Mouse (Mus musculus): ENCODE data around the gene Tnik. TPM values are rescaled to one million over a fixed set of nuclear protein-coding genes. Genes with fewer than 3 reads are reported as not detected.

Tnik gene
- total RNA-seq, 2 experiments from 2014 or later = 232 to 233 TPM

DNA sequence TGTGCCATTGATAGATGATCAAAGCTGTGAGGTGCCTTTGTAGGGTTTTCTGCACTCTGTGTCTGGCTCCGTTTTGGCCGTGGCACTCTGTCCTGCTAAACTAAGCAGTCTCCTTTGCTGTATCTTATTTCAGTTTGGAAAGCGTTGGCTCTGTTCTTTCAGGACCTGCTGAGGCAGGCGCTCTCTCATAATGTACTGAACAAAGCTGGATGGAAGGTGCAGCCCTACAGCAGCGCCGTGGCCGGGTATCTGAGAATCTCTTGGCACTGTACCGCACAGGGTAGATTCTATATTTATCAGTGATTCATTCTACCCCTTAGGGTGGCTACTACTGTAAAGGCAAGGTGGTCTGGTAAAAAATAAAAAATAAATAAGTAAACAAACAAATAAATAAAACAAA lies 193.8 kb downstream of the Tnik start:
- DNase-seq = no peak
- intact Hi-C loops (cut with DNase I) = loop anchor here (10.0 kb wide), 1 partner anchor 192 kb away; the partner anchor contains the start of gene Tnik

DNA sequence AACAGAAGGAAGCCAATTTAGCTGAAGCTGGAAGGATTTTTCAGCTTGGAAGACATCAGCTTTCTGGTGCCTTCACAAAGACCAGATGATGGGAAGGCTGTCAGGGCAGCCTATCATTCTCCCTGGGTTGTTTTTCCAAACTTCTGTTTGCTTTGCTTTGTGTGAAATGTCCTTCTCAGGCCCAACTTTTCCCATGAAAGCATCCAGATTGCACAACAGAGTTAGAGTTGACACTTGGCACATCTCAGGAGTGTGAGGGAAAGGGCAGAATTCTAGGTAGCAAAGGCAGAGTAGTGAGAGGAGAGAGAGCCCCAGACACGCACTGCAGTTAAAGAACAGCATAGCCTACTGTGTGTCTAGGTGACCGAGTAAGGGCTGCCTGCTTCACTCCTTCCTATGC lies 194.5 kb downstream of the Tnik start:
- intact Hi-C loops (cut with DNase I) = loop anchor here (10.0 kb wide), 1 partner anchor 193 kb away; the partner anchor contains the start of gene Tnik
- DNase-seq = no peak

DNA sequence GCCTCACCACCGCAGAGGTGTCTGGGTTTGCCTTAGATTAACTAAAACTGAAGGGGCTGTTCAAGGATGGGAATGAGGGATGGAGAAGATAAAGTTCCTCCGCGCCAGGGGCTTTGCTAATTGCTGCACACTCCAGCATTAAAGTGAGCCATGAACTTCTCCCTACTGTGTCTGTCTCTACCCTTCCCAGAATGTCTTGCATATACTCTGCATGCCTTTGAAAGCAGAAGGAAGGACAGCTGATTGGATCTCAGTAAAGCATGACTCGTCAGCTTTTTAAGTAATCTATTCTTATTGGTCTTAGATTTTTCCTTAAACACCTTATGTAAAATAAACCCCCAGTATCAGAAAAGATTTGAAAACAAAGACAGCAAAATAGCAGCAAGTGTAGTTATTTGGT lies 203.7 kb downstream of the Tnik start:
- DNase-seq = no peak
- intact Hi-C loops (cut with DNase I) = no loop called here

DNA sequence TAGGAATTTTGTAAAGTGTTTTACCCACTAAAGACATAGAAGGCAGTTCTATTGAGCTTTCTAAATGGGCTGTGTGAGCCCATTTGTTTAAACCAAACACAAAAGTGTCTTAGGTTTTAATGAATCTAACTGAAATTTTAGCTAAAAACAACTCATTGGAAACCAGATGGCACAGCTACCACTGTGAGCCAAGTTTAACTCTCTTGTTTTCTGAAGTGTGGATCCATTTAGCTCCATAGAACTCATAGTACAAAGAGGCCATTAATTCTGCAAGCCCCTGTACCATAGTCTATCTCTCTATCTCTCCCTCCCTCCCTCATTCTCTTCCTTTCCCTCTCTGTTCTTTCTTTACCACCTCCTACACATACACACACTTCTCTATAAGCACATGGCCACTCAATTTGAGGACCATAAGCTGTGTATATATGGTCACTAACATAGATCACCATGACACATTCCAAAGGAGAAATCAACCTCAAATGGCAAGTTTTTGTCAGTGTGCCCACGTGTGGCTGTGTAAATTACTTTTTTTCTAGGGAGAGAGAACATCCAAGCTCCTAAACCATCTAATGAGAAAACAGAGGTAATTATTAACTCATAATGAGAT lies 204.2 kb downstream of the Tnik start:
- DNase-seq = no peak
- intact Hi-C loops (cut with DNase I) = no loop called here

DNA sequence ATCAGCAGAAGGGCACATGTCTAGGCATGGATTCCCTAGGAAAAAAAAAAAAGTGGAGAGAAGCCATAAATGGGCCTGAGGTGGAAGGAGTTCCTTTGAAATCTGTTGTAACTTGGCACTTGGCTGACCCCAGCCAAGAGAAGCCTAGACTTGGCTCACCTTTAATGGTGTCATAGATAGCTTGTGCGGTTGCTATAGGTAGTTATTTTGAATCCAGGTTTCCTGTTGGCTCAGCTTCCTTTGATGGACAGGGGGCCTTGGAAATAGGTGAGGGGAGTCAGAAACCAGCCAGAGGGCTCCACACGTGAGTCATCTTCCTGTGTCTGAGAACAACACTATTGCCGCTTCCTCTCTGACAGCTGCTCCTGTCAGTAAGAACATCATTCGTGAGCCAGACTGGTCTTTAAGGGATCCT lies 204.9 kb downstream of the Tnik start:
- intact Hi-C loops (cut with DNase I) = no loop called here
- no peak for DNase-seq

DNA sequence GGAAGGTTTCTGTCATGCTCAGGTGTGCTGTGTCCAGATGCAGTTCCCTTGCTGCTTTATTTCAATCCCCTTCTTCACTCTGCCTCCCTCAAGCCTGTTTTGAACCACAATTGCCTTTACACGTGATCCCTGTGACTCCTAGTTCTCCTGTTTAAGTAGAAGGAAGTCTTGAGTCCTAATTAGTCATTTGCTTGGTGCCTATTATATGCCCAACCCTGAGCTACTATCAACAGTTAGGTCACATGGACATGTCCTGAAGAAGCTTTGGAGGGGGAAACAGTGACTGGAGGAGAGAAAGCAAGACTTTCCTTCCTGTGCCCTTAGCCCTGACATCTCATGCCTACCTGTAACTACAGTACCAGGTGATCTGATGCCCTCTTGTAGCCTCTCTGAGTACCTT lies 210.4 kb downstream of the Tnik start:
- DNase-seq = no peak
- intact Hi-C loops (cut with DNase I) = no loop called here

DNA sequence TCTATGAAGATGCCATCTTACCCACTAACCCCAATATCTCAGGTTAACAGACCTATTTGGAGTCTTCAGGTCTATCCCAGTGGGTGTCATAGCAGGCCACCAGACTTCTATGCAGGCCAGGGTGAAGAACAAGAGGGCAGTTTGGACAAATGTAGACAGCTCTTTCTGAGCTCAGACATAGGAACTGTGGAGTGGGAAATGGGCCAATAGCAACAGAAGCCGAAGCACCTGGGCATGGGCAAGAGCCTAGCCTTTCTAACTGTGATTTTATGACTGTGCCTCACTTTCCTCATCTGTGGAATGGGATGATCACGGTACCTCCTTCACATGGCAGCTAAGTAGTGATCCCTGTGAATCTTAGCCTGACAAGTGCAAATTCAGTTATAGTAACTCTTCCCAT lies 214.4 kb downstream of the Tnik start:
- intact Hi-C loops (cut with DNase I) = no loop called here
- no peak for DNase-seq

DNA sequence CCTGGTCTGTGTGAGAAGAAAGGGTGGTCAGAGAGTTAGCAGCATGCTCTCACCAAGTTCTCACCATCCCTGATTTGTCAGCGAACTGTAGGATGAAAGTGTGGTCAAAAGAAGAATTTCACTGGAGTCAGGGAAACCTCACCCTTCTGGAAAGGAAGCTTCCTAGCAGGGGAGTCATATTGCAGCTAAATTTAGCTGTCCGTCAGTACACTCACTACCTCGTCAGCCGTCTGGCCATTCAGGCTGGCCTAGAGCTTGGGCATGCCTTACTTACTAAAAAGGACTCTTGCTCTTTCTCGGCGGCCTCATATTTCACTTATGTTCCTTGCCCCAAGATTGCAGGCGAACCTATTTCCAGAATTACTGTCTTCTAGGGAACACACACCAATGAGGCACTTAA lies 222.7 kb downstream of the Tnik start:
- no peak for DNase-seq
- intact Hi-C loops (cut with DNase I) = no loop called here

DNA sequence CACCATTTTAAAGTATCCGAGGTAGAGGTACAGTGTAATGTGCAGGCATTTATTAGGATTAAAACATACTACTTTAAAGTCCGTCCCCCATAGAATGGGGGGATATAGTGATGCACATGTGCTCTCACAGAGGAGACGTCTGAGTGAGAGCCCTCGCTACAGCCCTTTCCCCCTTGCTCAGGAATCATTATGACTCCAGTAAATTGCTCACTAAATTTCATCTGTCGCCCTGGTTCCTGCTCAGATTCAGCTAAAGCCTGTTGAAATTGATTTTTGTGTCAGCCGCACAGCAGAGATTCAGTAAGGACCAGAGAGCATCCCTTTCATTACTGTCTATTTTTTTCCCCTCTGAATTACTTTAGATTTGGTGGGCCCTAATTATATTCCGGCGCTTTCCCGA lies 224.4 kb downstream of the Tnik start:
- no peak for DNase-seq

DNA sequence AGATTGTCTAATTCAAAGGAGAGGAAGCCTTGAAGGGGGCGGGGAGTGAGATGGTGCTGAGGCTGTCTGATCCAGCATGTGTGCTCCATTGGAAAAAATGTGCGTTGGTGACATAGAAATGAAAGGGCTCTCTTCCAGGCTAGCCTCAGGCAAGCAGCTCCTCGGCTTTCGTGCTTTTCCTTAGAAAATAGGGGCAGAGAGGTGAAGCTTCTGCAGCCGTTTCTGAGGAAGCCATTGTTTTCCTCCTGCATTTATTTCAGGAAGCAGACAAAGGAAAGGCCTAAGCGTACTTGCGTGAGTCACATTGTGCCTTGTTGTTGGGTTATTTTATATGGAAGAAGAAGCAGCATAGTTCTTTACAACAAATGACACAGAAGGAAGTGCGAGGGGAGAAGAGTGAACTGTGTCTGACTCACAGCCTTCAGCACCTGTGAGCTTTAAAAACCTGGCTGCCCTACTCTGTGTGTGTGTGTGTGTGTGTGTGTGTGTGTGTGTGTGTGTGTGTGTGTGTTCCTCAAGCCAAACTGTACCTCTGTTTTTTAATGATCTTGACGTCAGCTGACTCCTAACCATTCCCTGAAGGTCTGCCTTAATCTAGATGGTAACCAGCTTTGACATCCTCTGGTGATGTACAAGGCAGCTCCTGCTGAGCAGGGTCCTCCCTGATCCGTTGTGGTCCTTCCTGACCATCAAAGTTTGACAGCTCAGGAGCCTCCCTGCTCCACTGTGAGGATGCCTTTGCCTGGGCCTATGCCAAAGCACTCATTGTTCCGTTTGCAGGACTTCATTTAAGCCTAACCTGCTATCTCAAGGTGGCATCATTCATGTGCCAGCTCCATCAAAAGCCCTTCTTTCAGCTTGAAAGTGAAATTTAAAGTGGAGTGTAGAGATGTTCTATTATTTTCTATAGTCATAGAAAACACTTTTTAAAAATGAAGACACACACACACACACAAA lies 228.3 kb downstream of the Tnik start:
- peak; percentile 21 for DNase-seq
- intact Hi-C loops (cut with DNase I) = no loop called here

More for the DNA sequence above, 224.4 kb downstream of the Tnik start:
- intact Hi-C loops (cut with DNase I) = no loop called here

DNA sequence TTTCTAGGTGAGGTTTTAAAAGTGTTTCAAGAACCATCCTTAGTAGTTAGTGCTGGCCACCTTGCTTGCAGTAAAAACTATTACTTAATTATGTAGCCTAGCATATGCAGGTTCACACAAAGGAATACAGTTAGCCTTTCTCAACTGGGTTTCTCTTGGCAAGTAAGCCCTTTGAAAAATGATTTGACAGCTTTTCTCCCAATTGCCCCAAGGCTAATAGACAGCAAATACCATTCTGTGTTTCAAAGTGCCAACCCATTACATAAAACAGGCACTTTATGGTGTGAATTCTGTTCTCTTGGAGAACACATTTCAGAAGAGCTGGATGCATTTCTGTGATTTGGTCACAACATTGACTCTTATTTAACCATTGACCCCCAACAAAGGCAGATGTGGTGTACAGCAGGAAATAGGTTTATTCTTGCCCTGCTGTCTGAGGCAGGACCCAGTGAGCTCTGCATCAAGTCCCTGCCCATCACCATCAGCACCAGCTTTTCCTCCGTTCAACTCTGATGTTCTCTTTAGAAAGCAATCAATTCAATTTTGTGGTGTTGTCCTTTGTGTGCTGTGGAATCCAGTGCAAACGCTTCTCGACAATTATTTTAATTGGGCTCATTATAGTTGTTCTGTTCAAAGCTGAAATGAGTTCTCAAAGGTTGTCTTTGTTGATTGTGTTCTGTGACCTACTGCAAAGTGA lies 233.9 kb downstream of the Tnik start:
- intact Hi-C loops (cut with DNase I) = no loop called here

DNA sequence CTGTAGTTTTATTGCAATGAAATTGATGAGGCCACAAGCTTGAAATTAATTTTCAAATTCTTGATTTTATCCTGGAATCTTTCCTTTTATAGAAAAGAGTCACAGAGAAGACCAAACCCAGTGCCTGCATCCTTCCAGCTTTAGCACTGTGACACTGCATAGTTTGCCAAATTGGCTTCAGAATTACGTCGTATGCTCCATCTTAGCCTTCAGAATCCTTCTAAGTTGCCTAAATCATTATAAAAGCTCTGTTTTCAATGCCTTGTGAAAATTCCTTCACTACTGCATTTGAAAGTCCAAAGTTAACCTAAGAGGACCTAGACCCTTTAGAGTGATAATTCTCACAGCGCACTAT lies 234.5 kb downstream of the Tnik start:
- no peak for DNase-seq
- intact Hi-C loops (cut with DNase I) = no loop called here

More for the DNA sequence above, 233.9 kb downstream of the Tnik start:
- DNase-seq = no peak

DNA sequence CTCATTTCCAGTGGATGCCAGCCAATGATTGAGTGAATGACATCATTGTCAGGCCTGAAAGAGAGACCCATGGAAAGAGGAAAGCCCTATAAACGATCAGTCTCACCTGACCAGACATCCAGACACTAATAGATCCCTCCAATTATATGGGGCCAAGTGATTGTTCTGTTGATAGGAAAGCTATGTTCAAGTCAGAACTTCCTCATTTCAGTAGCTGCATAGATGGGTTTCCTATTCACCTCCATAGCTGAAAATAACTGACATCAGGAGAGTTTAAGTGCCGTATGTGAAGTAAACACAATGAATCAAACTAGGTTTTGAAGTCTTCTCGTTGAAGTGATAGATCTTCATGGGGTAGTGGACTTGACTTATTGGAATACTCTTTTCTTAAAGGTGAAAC lies 239.7 kb downstream of the Tnik start:
- DNase-seq = no peak
- intact Hi-C loops (cut with DNase I) = no loop called here

DNA sequence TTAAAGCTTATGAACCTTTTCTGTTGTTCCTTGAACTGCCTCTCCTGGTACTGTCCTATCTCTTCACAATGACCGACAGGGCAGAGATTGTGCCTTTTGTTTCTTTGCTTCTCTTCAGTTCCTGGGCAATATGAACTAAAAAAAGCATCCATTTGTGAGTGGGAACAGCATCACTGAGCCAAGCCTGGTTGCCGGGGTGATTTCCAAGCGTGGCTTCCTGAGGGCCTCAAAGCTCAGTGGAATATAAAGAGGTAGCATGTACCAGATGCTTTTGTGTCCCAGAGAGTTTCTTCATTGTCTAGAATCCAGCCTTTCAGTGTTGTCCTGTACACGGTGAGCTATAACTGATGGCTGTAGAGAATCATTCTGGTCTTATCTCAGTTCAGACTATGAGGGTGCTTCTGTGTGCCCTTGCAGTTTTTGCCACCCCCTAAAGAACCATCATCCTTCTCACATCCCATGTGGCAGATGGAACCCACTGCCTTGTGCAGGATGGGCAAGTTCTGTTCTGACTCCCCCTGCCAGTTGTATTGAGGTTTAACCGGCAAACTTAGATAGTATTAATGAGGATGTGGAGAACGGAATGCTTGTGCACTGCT lies 246.4 kb downstream of the Tnik start:
- no peak for DNase-seq
- intact Hi-C loops (cut with DNase I) = no loop called here

DNA sequence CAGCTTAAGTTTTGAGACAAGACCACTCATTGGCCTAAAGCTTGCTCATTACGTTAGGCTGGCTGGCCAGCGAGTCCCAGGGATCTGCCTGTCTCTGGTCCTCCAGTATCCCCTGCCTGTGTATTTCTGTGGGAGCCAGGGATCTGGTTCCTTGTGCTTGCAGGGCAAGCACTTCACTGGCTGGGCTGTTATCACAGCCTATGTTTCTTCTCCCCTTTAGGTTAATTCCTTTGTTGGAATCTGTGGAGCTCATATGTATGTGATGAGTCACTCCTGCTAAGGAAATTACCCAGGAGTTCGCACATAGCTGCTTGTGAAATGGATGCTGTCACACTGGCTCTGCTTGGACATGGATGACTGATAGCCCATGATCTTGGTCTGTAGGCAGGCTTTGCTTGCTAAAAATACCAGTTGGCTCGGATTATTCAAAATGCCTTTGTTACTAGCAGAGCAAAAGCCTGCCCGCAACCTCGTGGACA lies 260.0 kb downstream of the Tnik start:
- no peak for DNase-seq
- intact Hi-C loops (cut with DNase I) = no loop called here

DNA sequence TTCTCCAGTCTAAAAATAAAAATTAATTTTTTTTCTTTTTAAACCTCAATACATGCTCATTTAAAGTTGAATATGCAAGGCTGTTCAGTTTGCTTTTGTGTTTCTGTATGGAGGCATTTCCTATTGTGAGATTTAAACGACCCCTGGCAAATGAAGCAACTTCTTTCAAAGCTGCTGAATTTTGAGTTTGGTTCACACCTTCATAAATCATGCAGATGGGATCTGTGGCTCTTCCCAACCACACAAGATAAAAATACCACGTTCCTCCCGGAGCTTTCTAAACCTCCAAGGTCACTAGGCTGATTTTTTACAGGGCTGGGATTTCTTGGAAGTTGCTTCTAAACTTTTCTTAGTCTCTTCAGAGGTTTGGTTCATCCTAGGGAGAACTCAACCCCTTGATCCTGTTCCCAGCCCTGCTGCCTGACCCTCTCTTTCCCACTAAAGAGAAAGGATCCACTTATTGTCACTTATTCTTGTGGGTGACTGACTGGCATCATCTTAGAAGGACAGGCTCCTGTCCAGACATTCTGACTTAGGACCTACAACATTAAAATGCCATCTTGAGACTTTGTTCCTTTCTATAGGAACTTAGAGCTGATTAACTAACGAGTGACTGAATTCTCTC lies 260.6 kb downstream of the Tnik start:
- intact Hi-C loops (cut with DNase I) = no loop called here
- no peak for DNase-seq

DNA sequence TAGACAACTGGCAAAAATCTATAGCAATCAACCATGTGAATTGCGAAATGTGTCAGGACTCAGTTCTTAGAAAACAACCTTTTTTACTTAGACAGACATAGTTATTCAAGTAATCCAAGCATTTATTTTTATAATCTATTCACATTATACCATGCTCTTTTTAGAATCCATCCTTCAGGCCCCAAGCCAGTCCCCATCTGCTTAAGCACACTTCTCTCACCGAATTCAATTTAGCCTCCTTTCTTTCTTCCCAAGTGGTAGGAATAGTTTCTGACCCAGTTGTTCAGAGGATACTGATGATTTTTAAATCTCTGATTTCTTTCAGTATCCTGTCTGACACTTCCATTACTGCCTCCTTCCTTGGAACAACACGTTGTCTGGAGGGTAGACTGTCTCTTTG lies 261.5 kb downstream of the Tnik start:
- no peak for DNase-seq
- intact Hi-C loops (cut with DNase I) = no loop called here

DNA sequence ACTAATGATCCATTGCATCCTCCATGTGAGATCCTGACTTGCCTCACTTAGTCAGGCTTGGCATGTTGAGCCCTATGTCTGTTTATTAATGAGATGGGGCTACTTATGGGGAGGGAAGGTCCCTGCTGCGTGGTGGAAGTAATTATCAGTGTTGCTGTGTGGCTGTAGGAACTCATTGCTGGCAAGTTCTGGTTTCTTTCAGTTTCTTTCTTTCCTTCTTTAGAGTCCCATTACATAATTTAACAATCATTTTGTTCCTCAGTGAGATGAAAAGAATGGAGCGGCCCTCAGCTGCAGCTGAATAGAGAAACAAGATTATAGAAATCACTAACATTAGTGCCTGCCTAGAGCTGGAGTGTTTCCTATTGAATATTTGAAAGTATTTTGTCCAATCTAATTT lies 263.7 kb downstream of the Tnik start:
- intact Hi-C loops (cut with DNase I) = no loop called here
- no peak for DNase-seq

DNA sequence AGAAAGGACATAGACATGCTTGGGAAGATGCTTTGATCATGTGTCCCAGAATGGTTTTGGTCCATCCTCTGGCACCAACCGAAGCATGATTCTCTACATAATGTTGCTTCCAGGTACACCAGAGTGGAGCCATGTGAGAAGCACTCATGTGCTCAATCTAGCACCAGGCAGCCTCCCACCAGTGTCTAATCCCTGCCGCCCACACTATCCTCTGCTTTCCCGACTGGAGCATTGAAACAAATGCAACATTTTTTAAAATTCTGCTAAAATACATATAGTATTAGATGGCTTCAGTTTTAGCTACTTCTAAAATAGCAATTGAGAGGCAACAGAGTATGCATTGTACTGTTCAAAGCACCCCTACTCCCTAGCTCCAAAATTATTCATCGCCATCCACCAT lies 264.2 kb downstream of the Tnik start:
- intact Hi-C loops (cut with DNase I) = no loop called here
- no peak for DNase-seq

DNA sequence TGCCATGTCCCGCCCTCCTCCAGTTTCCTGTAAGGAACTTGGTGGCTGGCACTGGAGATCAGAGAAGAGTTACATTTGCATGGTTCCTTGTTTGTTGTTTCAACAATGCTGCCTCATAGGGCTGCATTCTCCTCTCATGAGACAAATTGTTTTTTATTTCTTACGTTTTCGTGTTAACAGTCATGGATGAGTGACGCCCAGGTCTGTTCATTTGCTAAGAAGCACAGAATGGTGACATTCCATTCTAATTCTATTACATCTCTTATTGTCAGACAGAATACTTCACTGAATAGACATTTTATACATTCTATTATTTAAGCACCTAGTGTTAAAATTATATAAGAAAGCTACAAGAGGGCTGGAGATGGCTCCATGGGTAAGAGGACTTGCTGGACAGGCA lies 266.5 kb downstream of the Tnik start:
- no peak for DNase-seq
- intact Hi-C loops (cut with DNase I) = no loop called here

Data from left cerebral cortex, postnatal 4 days (tissue).